Mouse (Mus musculus): Measurements from ENCODE around the gene Abcc3. TPM values are rescaled to one million over a fixed set of nuclear protein-coding genes. Genes with fewer than 3 reads are reported as not detected.

Abcc3 gene
- total RNA-seq (2021), result 1 to 10 TPM; 1.9 to 2.1 TPM
- long read RNA-seq, experiment 1, result 0 reads
- long read RNA-seq, experiment 2, partial matches to known transcripts, result 2 of 2 reads
- long read RNA-seq, experiment 2, other reads (novel, unspliced or antisense), result 0 of 2 reads

- DNase-seq, result peak; percentile 33
Measured at GRCm38 (mm10) chr11:94392672-94393109, at the start of gene Abcc3. Abcc3 (minus strand) TSS chr11:94392997.

- DNase-seq, result no peak
Measured at GRCm38 (mm10) chr11:94441752-94442151, 49.0 kb upstream of the Abcc3 start.

- no peak for DNase-seq
Measured at GRCm38 (mm10) chr11:94441122-94441521, 48.3 kb upstream of the Abcc3 start.

GRCm38 (mm10) chr11:94440421-94440820 is 47.6 kb upstream of the Abcc3 start:
- no peak for DNase-seq

- DNase-seq, result no peak
Measured at GRCm38 (mm10) chr11:94429011-94429651, 36.3 kb upstream of the Abcc3 start.

GRCm38 (mm10) chr11:94428091-94428835 is 35.5 kb upstream of the Abcc3 start:
- peak; percentile 81 for DNase-seq

- DNase-seq, result no peak
Measured at GRCm38 (mm10) chr11:94425656-94426055, 32.9 kb upstream of the Abcc3 start.

GRCm38 (mm10) chr11:94425215-94425614 is 32.4 kb upstream of the Abcc3 start:
- no peak for DNase-seq

GRCm38 (mm10) chr11:94424380-94424779 is 31.6 kb upstream of the Abcc3 start:
- DNase-seq, result no peak

- DNase-seq, result no peak
Measured at GRCm38 (mm10) chr11:94423855-94424254, 31.1 kb upstream of the Abcc3 start.

GRCm38 (mm10) chr11:94420991-94421390 is 28.2 kb upstream of the Abcc3 start:
- DNase-seq, result no peak

- no peak for DNase-seq
Measured at GRCm38 (mm10) chr11:94420325-94420724, 27.5 kb upstream of the Abcc3 start.

- DNase-seq, result no peak
Measured at GRCm38 (mm10) chr11:94419004-94419727, 26.4 kb upstream of the Abcc3 start.

GRCm38 (mm10) chr11:94414042-94414441 is 21.2 kb upstream of the Abcc3 start:
- no peak for DNase-seq

- DNase-seq, result peak; percentile 40
Measured at GRCm38 (mm10) chr11:94413516-94413915, 20.7 kb upstream of the Abcc3 start.

GRCm38 (mm10) chr11:94412998-94413469 is 20.2 kb upstream of the Abcc3 start:
- DNase-seq, result no peak

GRCm38 (mm10) chr11:94412562-94412961 is 19.8 kb upstream of the Abcc3 start:
- DNase-seq, result no peak

- DNase-seq, result no peak
Measured at GRCm38 (mm10) chr11:94407803-94408321, 15.1 kb upstream of the Abcc3 start.

GRCm38 (mm10) chr11:94405348-94405747 is 12.6 kb upstream of the Abcc3 start:
- no peak for DNase-seq

- peak; percentile 89 for DNase-seq
Measured at GRCm38 (mm10) chr11:94404641-94405260, 12.0 kb upstream of the Abcc3 start.

- DNase-seq, result no peak
Measured at GRCm38 (mm10) chr11:94404178-94404577, 11.4 kb upstream of the Abcc3 start.

GRCm38 (mm10) chr11:94403757-94404156 is 11.0 kb upstream of the Abcc3 start:
- DNase-seq, result no peak

Measured in gastrocnemius, postnatal 10 days (tissue).